Mouse (Mus musculus) embryonic fibroblast, embryonic 13.5 days (primary cell): Measurements from ENCODE around the gene Lhfpl5.

Experiments used
- CTCF ChIP-seq: IDR thresholded peaks from 2 replicates; pipeline ENCODE4 v1.5.1; 2011; ENCODE audit warnings: mild to moderate bottlenecking, control low read depth, low read length, moderate library complexity, borderline replicate concordance; ENCODE audit not compliant: insufficient read depth
- POLR2A ChIP-seq: IDR thresholded peaks from 2 replicates; pipeline ENCODE4 v1.6.1; 2011; ENCODE audit warnings: low read depth, mild to moderate bottlenecking, control low read depth, low read length, moderate library complexity

DNA sequence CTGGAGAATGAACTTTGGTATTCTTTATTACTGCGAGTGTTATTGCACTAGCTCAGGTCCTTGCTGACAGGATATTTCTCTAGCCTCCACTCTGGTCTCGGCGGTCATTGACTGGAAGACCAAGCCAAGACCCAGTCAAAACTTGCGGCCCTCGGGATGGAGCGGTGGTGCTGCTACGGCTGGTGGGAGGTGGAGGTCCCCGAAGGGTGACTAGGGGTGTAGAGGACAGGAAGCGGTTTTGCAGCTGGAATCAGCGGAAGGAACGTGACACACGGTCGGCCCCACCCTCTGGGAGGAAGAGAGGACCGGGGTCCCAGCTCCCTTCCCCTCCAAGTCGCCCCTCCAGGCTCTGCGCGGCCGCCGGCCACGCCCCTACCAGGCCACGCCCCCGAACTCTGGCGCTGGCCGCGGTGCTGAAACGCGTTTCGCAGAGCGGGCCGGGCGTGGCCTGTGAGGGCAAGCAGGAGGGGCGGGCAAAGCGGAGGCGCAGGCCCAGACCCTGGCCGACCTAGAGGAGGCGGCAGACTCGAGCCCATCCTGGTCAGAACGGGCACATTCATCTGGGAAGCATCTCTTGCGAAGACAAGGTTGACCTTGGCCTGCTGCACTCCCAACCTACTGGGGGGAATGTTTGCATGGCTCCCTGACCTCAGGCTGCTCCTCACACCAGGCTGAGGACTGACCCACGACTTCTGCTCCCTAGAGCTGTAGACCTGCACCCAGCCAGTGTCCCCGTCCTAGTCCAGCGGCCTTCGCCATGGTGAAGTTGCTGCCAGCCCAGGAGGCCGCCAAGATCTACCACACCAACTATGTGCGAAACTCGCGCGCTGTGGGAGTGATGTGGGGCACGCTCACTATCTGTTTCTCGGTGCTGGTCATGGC is at the start of gene Lhfpl5:
- TF ChIP-seq CTCF (no peak), POLR2A (no peak)
